In genomic region chr12:103214797-103215196, GRCm38 (mm10) we compare ENCODE assay signal across 20 mouse cellular contexts. TPM values are rescaled to one million over a fixed set of nuclear protein-coding genes. Genes with fewer than 3 reads are reported as not detected.
DNase-seq lines count a peak whose midpoint lies in the region; ATAC-seq and TF ChIP-seq lines count a peak whose summit lies in the region.
"Had no signal": no experiment of that assay in that cellular context is flagged by ENCODE, and none has a peak within 500 bp of the region (broad histone marks: within the 10 kb centered on the region; RNA-seq: fewer than 3 reads in every experiment).

No protein-coding gene starts in this region.

- H3K4me1 ChIP-seq in forebrain, embryonic 13.5 days, result peaks cover 20% of the 10 kb centered on the region
- peaks cover 13% of the 10 kb centered on the region for H3K4me1 ChIP-seq in forebrain, embryonic 12.5 days
- peaks cover 21% of the 10 kb centered on the region for H3K4me1 ChIP-seq in heart, embryonic 15.5 days (replicated peaks)
- peaks cover 5% of the 10 kb centered on the region; the same call in 1 of the 2 replicates for H3K4me1 ChIP-seq in midbrain, embryonic 10.5 days
- no peaks in the 10 kb centered on the region for H3K4me1 ChIP-seq in midbrain, postnatal 0 days (ENCODE audit: insufficient read depth, low read length)
- peaks cover 19% of the 10 kb centered on the region for H3K4me1 ChIP-seq in neural tube, embryonic 15.5 days

- H3K9me3 ChIP-seq in forebrain, embryonic 13.5 days (replicated peaks), result no peaks in the 10 kb centered on the region
- H3K9me3 ChIP-seq in forebrain, embryonic 12.5 days, result no peaks in the 10 kb centered on the region
- no peaks in the 10 kb centered on the region for H3K9me3 ChIP-seq in heart, embryonic 15.5 days (replicated peaks)
- no peaks in the 10 kb centered on the region for H3K9me3 ChIP-seq in midbrain, embryonic 10.5 days (replicated peaks)
- no peaks in the 10 kb centered on the region for H3K9me3 ChIP-seq in midbrain, postnatal 0 days (ENCODE audit: low read length)
- H3K9me3 ChIP-seq in neural tube, embryonic 15.5 days (replicated peaks), result no peaks in the 10 kb centered on the region
- H3K9me3 ChIP-seq: embryonic facial prominence, embryonic 12.5 days; intestine, embryonic 15.5 days; limb, embryonic 15.5 days had no signal

- intact Hi-C loops in heart, postnatal 36 days (cut with DNase I), result loop anchor here (1.0 kb wide), 1 partner anchor 11 kb away; no protein-coding TSS in a partner anchor

- no peak for DNase-seq in heart, postnatal 36 days
- no peak for DNase-seq in midbrain, embryonic 10.5 days (ENCODE audit: low spot score)
- DNase-seq in midbrain, postnatal 0 days (ENCODE audit: low spot score), result no peak
- DNase-seq in left cerebral cortex, adult 11 months (ENCODE audit: low spot score), result no peak
- DNase-seq: cerebellum, adult 9-10 months; layer of hippocampus, adult 9-11 months; liver, postnatal 0 days; lung, postnatal 36 days; thymus, postnatal 14 days had no signal

- peak overlapping the region; percentile 35 for H3K27ac ChIP-seq in forebrain, embryonic 13.5 days
- no peak overlapping the region for H3K27ac ChIP-seq in forebrain, embryonic 12.5 days
- peak overlapping the region; percentile 34; the same call in 1 of the 2 replicates for H3K27ac ChIP-seq in heart, embryonic 15.5 days
- H3K27ac ChIP-seq in midbrain, embryonic 10.5 days (replicated peaks), result 0 out of 2 replicates have a peak overlapping the region, but pooled peaks have one; percentile 28
- no peak overlapping the region for H3K27ac ChIP-seq in midbrain, postnatal 0 days (ENCODE audit: low read depth, low read length)
- peak overlapping the region; percentile 58 for H3K27ac ChIP-seq in neural tube, embryonic 15.5 days (replicated peaks)
- H3K27ac ChIP-seq: embryonic facial prominence, embryonic 12.5 days; intestine, embryonic 15.5 days; limb, embryonic 15.5 days had no signal

- no peak overlapping the region for H3K4me3 ChIP-seq in forebrain, embryonic 13.5 days
- no peak overlapping the region for H3K4me3 ChIP-seq in forebrain, embryonic 12.5 days (replicated peaks)
- H3K4me3 ChIP-seq in heart, embryonic 15.5 days, result no peak overlapping the region
- no peak overlapping the region for H3K4me3 ChIP-seq in midbrain, embryonic 10.5 days
- H3K4me3 ChIP-seq in midbrain, postnatal 0 days (ENCODE audit: low read depth, low read length), result no peak overlapping the region
- H3K4me3 ChIP-seq in neural tube, embryonic 15.5 days (replicated peaks), result no peak overlapping the region
- H3K4me3 ChIP-seq: embryonic facial prominence, embryonic 12.5 days; intestine, embryonic 15.5 days; limb, embryonic 15.5 days had no signal

- ATAC-seq in forebrain, embryonic 13.5 days, result peak; percentile 60
- no peak for ATAC-seq in forebrain, embryonic 12.5 days (ENCODE audit: low FRiP score)
- ATAC-seq in heart, embryonic 15.5 days (replicated peaks; ENCODE audit: insufficient number of reproducible peaks, insufficient read depth, low FRiP score, low read depth), result no peak
- no peak for ATAC-seq in midbrain, postnatal 0 days (ENCODE audit: low FRiP score)
- peak; percentile 46; the same call in 1 of the 2 replicates for ATAC-seq in neural tube, embryonic 15.5 days (ENCODE audit: low FRiP score)
- ATAC-seq: CD4-positive, CD25-positive, alpha-beta regulatory T cell, adult 4 months; liver, postnatal 0 days had no signal

- H3K36me3 ChIP-seq in forebrain, embryonic 13.5 days (ENCODE audit: poor library complexity, severe bottlenecking), result no peaks in the 10 kb centered on the region
- no peaks in the 10 kb centered on the region for H3K36me3 ChIP-seq in forebrain, embryonic 12.5 days (replicated peaks)
- H3K36me3 ChIP-seq in heart, embryonic 15.5 days, result no peaks in the 10 kb centered on the region
- H3K36me3 ChIP-seq in midbrain, embryonic 10.5 days, result peaks cover 10% of the 10 kb centered on the region; the same call in 1 of the 2 replicates
- no peaks in the 10 kb centered on the region for H3K36me3 ChIP-seq in midbrain, postnatal 0 days (ENCODE audit: insufficient read depth, low read length)
- no peaks in the 10 kb centered on the region for H3K36me3 ChIP-seq in neural tube, embryonic 15.5 days
- H3K36me3 ChIP-seq: embryonic facial prominence, embryonic 12.5 days; G1E; intestine, embryonic 15.5 days; limb, embryonic 15.5 days had no signal

- no peak overlapping the region for H3K9ac ChIP-seq in forebrain, embryonic 13.5 days
- H3K9ac ChIP-seq in forebrain, embryonic 12.5 days, result no peak overlapping the region
- no peak overlapping the region for H3K9ac ChIP-seq in heart, embryonic 15.5 days
- no peak overlapping the region for H3K9ac ChIP-seq in midbrain, postnatal 0 days (replicated peaks; ENCODE audit: low read length, poor library complexity, severe bottlenecking)
- H3K9ac ChIP-seq in neural tube, embryonic 15.5 days (replicated peaks), result no peak overlapping the region
- H3K9ac ChIP-seq: embryonic facial prominence, embryonic 12.5 days; intestine, embryonic 15.5 days; limb, embryonic 15.5 days; liver, postnatal 0 days had no signal

- TF ChIP-seq CTCF in midbrain, postnatal 0 days (IDR thresholded peaks at IDR 0.05), result no peak

- H3K27me3 ChIP-seq in forebrain, embryonic 13.5 days, result no peaks in the 10 kb centered on the region
- H3K27me3 ChIP-seq in forebrain, embryonic 12.5 days, result no peaks in the 10 kb centered on the region
- H3K27me3 ChIP-seq in heart, embryonic 15.5 days, result peaks cover 10% of the 10 kb centered on the region; the same call in 1 of the 2 replicates
- H3K27me3 ChIP-seq in midbrain, embryonic 10.5 days (ENCODE audit: low read depth, poor library complexity, severe bottlenecking), result no peaks in the 10 kb centered on the region
- H3K27me3 ChIP-seq in midbrain, postnatal 0 days (ENCODE audit: insufficient read depth, low read length), result no peaks in the 10 kb centered on the region
- no peaks in the 10 kb centered on the region for H3K27me3 ChIP-seq in neural tube, embryonic 15.5 days (replicated peaks)
- H3K27me3 ChIP-seq: intestine, embryonic 15.5 days; limb, embryonic 15.5 days had no signal

- H3K4me2 ChIP-seq in forebrain, embryonic 13.5 days, result no peak overlapping the region
- H3K4me2 ChIP-seq in forebrain, embryonic 12.5 days, result no peak overlapping the region
- peak overlapping the region; percentile 32; the same call in 1 of the 2 replicates for H3K4me2 ChIP-seq in heart, embryonic 15.5 days
- no peak overlapping the region for H3K4me2 ChIP-seq in midbrain, postnatal 0 days (ENCODE audit: low read depth, low read length, poor library complexity, severe bottlenecking)
- no peak overlapping the region for H3K4me2 ChIP-seq in neural tube, embryonic 15.5 days
- H3K4me2 ChIP-seq: embryonic facial prominence, embryonic 12.5 days; intestine, embryonic 15.5 days; limb, embryonic 15.5 days had no signal

- 91% methylated on average over 2 of the region's 2 CpGs for WGBS in forebrain, embryonic 13.5 days
- WGBS in forebrain, embryonic 12.5 days, result 93% methylated on average over 2 of the region's 2 CpGs
- WGBS in heart, embryonic 15.5 days, result 96% methylated on average over 2 of the region's 2 CpGs
- WGBS in midbrain, embryonic 10.5 days, result 90% methylated on average over 2 of the region's 2 CpGs
- WGBS in midbrain, postnatal 0 days, result 92% methylated on average over 2 of the region's 2 CpGs
- WGBS in neural tube, embryonic 15.5 days, result 90% methylated on average over 2 of the region's 2 CpGs

RNA-seq across cellular contexts. Expression of gene Prima1, which starts 27.2 kb away (rescaled TPM):
- polyA plus RNA-seq in forebrain, embryonic 13.5 days (2015; fragmentation: Nextera tagmentation; extraction: Ambion mirVana), result 0.39 TPM in 1 of 2 replicates, not detected in the other
- 0.23 and 0.29 TPM in 2 replicates for polyA plus RNA-seq in forebrain, embryonic 12.5 days (2016; fragmentation: Nextera tagmentation; extraction: Ambion mirVana)
- polyA plus RNA-seq in heart, embryonic 15.5 days (2015; fragmentation: Nextera tagmentation; extraction: Ambion mirVana), result 0.25 and 0.37 TPM in 2 replicates
- under 1 TPM in 1 of 2 experiments, not detected in 1; 0.43 TPM for total RNA-seq in heart, postnatal 36 days (2021)
- 1.5 and 1.8 TPM in 2 replicates for polyA plus RNA-seq in midbrain, embryonic 10.5 days (2016; fragmentation: Nextera tagmentation; extraction: Ambion mirVana)
- total RNA-seq in midbrain, postnatal 0 days (2014; rRNA removed), result 0.44 and 2.3 TPM in 2 replicates
- 0.46 and 1.2 TPM in 2 replicates for polyA plus RNA-seq in midbrain, postnatal 0 days (2015; fragmentation: Nextera tagmentation; extraction: Ambion mirVana)
- polyA plus RNA-seq in neural tube, embryonic 15.5 days (2015; fragmentation: Nextera tagmentation; extraction: Ambion mirVana), result 2.0 and 3.2 TPM in 2 replicates
- total RNA-seq: G1E; granulocyte monocyte progenitor cell, adult 5-6 weeks had no signal
- polyA plus RNA-seq: CD4-positive, CD25-positive, alpha-beta regulatory T cell, adult 4 months; G1E; heart, postnatal 0 days; liver, postnatal 0 days had no signal

Comparison
In these comparisons a context has a peak if more than half of its experiments do, and no peak if none do; other contexts are left out.
1. ATAC-seq: peak in forebrain, embryonic 13.5 days (single experiment) and neural tube, embryonic 15.5 days (single experiment); none in forebrain, embryonic 12.5 days (single experiment), heart, embryonic 15.5 days (single experiment) and midbrain, postnatal 0 days (single experiment).
2. H3K27ac ChIP-seq: peak in forebrain, embryonic 13.5 days (single experiment), heart, embryonic 15.5 days (single experiment), midbrain, embryonic 10.5 days (single experiment) and neural tube, embryonic 15.5 days (single experiment); none in forebrain, embryonic 12.5 days (single experiment) and midbrain, postnatal 0 days (single experiment).